Mouse (Mus musculus) lung, embryonic 16.5 days (tissue): ENCODE measurements around the gene Bend6. TPM values are rescaled to one million over a fixed set of nuclear protein-coding genes. Genes with fewer than 3 reads are reported as not detected.

Source experiments
- ATAC-seq: fragments of 200-750 bp; cut with Nextera tagmentation; 2 replicates; pipeline ENCODE4 v1.8.0; 2017; ENCODE audit warnings: low read depth, mild to moderate bottlenecking, moderate library complexity
- H3K27ac ChIP-seq: fragments of 300-500 bp; sonication (generic); 2 replicates; pipeline ENCODE4 v1.5.1; 2014; ENCODE audit warnings: mild to moderate bottlenecking, control low read depth, low read length
- H3K27me3 ChIP-seq: fragments of 300-500 bp; sonication (generic); 2 replicates; pipeline ENCODE4 v1.6.1; 2014; ENCODE audit warnings: low read depth, low read length, mixed read lengths; ENCODE audit not compliant: control insufficient read depth, insufficient read depth
- H3K36me3 ChIP-seq: fragments of 300-500 bp; sonication (generic); 2 replicates; pipeline ENCODE4 v1.6.1; 2014; ENCODE audit warnings: low read length; ENCODE audit not compliant: control insufficient read depth, insufficient read depth
- H3K4me1 ChIP-seq: fragments of 300-500 bp; sonication (generic); replicated peaks from 2 replicates; pipeline ENCODE4 v1.6.1; 2014; ENCODE audit warnings: low read length, mixed read lengths; ENCODE audit not compliant: control insufficient read depth, insufficient read depth
- H3K4me2 ChIP-seq: fragments of 300-500 bp; sonication (generic); 2 replicates; pipeline ENCODE4 v1.6.1; 2014; ENCODE audit warnings: low read depth, low read length, control low read depth
- H3K4me3 ChIP-seq: fragments of 300-500 bp; sonication (generic); 2 replicates; pipeline ENCODE4 v1.5.1; 2014; ENCODE audit warnings: mild to moderate bottlenecking, low read length, control low read depth
- H3K9ac ChIP-seq: fragments of 300-500 bp; sonication (generic); 2 replicates; pipeline ENCODE4 v1.6.1; 2014; ENCODE audit warnings: low read length, control low read depth
- H3K9me3 ChIP-seq: fragments of 300-500 bp; sonication (generic); 2 replicates; pipeline ENCODE4 v1.6.1; 2016; ENCODE audit warnings: low read length; ENCODE audit not compliant: control insufficient read depth
- WGBS: fragments of 180-500 bp; shearing (Covaris S2); extraction: QIAGEN DNeasy Blood & Tissue Kit; methylation state at CpG from one replicate; pipeline ENCODE4 v1.1.7; 2014; 5-methylcytosine and 5-hydroxymethylcytosine counted together
- polyA plus RNA-seq: library from polyadenylated mRNA; unstranded; fragments of >200 nt; fragmentation: Nextera tagmentation; extraction: Ambion mirVana; gene quantifications from 2 replicates; pipeline ENCODE4 v1.2.1, GENCODE M21; 2015

Gene Bend6
- polyA plus RNA-seq, 1 experiment from 2014 or later, result 0.41 TPM

- Histone ChIP-seq H3K9me3 (no peaks in the 10 kb centered on the region), H3K4me2 (no peak overlapping the region), H3K4me3 (no peak overlapping the region), H3K9ac (no peak overlapping the region), H3K4me1 (no peaks in the 10 kb centered on the region), H3K27me3 (no peaks in the 10 kb centered on the region), H3K27ac (no peak overlapping the region), H3K36me3 (no peaks in the 10 kb centered on the region)
- WGBS, result 89% methylated on average over 5 of the region's 5 CpGs
- ATAC-seq, result no peak
These were observed 8.9 kb upstream of the Bend6 start for GRCm38 (mm10) chr1:33916554-33916953.

- Histone ChIP-seq H3K36me3 (no peaks in the 10 kb centered on the region), H3K4me1 (peaks cover 5% of the 10 kb centered on the region), H3K4me2 (no peak overlapping the region), H3K9me3 (no peaks in the 10 kb centered on the region), H3K27me3 (peaks cover 28% of the 10 kb centered on the region), H3K9ac (no peak overlapping the region), H3K4me3 (no peak overlapping the region), H3K27ac (no peak overlapping the region)
- WGBS, result 70% methylated on average over 8 of the region's 8 CpGs
- no peak for ATAC-seq
These were observed 4.0 kb upstream of the Bend6 start for GRCm38 (mm10) chr1:33911589-33911988.

DNA sequence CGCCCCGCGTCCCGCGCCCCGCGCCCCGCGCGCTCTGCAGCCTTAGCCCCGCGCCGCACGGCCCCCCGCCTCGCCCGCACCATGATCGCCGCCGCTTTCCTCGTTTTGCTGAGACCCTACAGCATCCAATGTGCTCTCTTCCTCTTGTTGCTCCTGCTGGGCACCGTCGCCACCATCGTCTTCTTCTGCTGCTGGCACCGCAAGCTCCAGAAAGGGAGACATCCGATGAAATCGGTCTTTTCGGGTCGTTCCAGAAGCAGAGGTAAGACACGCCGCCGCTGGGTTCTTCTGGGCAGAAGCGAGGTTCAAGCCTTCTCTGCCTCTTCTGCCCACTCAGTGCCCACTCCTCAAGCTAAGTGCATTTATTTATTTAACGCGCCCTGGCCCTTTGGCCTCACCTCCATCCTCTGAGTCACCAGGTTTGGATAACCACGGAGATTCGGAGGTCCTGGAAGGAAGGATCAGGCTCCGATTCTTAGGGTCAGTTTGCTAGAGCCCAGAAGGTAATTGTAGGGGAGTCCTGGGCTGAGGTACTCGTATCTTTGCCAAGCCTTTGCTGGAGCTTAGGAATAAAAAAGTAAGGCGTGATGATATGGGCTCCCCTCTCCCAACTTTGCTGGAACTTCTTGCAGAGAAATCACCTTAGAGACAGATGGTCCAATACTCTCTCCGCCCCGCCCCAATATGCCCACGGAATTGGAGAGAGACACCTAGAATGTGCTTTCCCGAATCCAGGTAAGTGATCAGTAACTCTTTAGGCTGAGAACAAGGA is 761 bp upstream of the Bend6 start, which contains the start of gene Dst:
TSS of gene Dst (plus strand) at position 35 of the 772 bp plus-strand sequence.
- no peaks in the 10 kb centered on the region for H3K36me3 ChIP-seq
- ATAC-seq, result no peak; the same call in 1 of the 2 replicates
- peak within 1 kb of the TSS; percentile 59 for H3K9ac ChIP-seq
- H3K27me3 ChIP-seq, result peaks cover 41% of the 10 kb centered on the region
- H3K4me2 ChIP-seq, result peak within 1 kb of the TSS; percentile 99
- H3K9me3 ChIP-seq, result no peaks in the 10 kb centered on the region
- peaks cover 5% of the 10 kb centered on the region for H3K4me1 ChIP-seq
- peak within 1 kb of the TSS; percentile 66 for H3K4me3 ChIP-seq
- H3K27ac ChIP-seq, result no peak within 1 kb of the TSS
- whole genome bisulfite sequencing, result 2% methylated on average over 33 of the region's 44 CpGs

- Histone ChIP-seq H3K27me3 (peaks cover 41% of the 10 kb centered on the region), H3K4me3 (peak overlapping the region; percentile 66), H3K9me3 (no peaks in the 10 kb centered on the region), H3K36me3 (no peaks in the 10 kb centered on the region), H3K27ac (no peak overlapping the region), H3K4me1 (peaks cover 5% of the 10 kb centered on the region), H3K4me2 (peak overlapping the region; percentile 99), H3K9ac (no peak overlapping the region)
- no peak for ATAC-seq
- 2% methylated on average over 20 of the region's 20 CpGs for WGBS
These were observed 689 bp downstream of the Bend6 start for GRCm38 (mm10) chr1:33906927-33907326.

GRCm38 (mm10) chr1:33906216-33906615 is 1.4 kb downstream of the Bend6 start:
- no peak overlapping the region for H3K9ac ChIP-seq
- H3K4me1 ChIP-seq, result peaks cover 5% of the 10 kb centered on the region
- H3K27ac ChIP-seq, result no peak overlapping the region
- no peak overlapping the region for H3K4me3 ChIP-seq
- ATAC-seq, result no peak
- 22% methylated on average over 10 of the region's 10 CpGs for WGBS
- H3K36me3 ChIP-seq, result no peaks in the 10 kb centered on the region
- no peaks in the 10 kb centered on the region for H3K9me3 ChIP-seq
- H3K4me2 ChIP-seq, result no peak overlapping the region
- H3K27me3 ChIP-seq, result peaks cover 41% of the 10 kb centered on the region

GRCm38 (mm10) chr1:33903587-33903986 is 4.0 kb downstream of the Bend6 start:
- H3K4me1 ChIP-seq, result peaks cover 3% of the 10 kb centered on the region
- 30% methylated on average over 9 of the region's 9 CpGs for WGBS
- H3K4me2 ChIP-seq, result peak overlapping the region; percentile 23; the same call in 1 of the 2 replicates
- H3K36me3 ChIP-seq, result no peaks in the 10 kb centered on the region
- no peaks in the 10 kb centered on the region for H3K9me3 ChIP-seq
- H3K27me3 ChIP-seq, result peaks cover 30% of the 10 kb centered on the region
- H3K4me3 ChIP-seq, result no peak overlapping the region
- H3K9ac ChIP-seq, result no peak overlapping the region
- ATAC-seq, result no peak
- no peak overlapping the region for H3K27ac ChIP-seq

DNA sequence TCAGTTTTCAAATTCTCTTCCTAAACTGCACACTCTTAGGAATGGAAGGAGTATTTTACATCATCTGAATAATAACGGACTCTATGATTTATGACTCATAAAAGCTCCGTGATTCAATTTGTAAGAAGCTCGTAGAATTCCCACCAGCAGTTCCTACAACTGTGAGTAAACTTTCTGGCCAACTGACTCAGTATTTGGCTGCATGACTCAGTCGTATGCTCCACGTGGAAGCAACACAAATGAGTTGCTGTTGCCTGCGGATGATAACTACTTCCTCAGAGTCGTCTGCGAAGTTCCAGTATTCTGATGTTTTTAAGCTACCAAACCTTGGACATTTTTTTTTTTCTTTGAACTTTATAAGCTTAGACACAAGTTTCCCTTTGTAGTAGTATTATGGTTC is 7.4 kb downstream of the Bend6 start:
- Histone ChIP-seq H3K4me2 (no peak overlapping the region), H3K9me3 (no peaks in the 10 kb centered on the region), H3K27me3 (peaks cover 5% of the 10 kb centered on the region; the same call in 1 of the 2 replicates), H3K4me3 (no peak overlapping the region), H3K4me1 (no peaks in the 10 kb centered on the region), H3K9ac (no peak overlapping the region), H3K27ac (no peak overlapping the region), H3K36me3 (no peaks in the 10 kb centered on the region)
- no peak for ATAC-seq
- WGBS, result 71% methylated on average over 8 of the region's 8 CpGs

- Histone ChIP-seq H3K27me3 (no peaks in the 10 kb centered on the region), H3K4me2 (no peak overlapping the region), H3K27ac (no peak overlapping the region), H3K9me3 (no peaks in the 10 kb centered on the region), H3K4me3 (no peak overlapping the region), H3K4me1 (no peaks in the 10 kb centered on the region), H3K36me3 (no peaks in the 10 kb centered on the region), H3K9ac (no peak overlapping the region)
- WGBS, result 89% methylated on average over 6 of the region's 6 CpGs
- no peak for ATAC-seq
These were observed 9.2 kb downstream of the Bend6 start for GRCm38 (mm10) chr1:33898373-33898772.

- 75% methylated on average over 11 of the region's 11 CpGs for WGBS
- H3K27me3 ChIP-seq, result no peaks in the 10 kb centered on the region
- H3K4me1 ChIP-seq, result no peaks in the 10 kb centered on the region
- H3K4me2 ChIP-seq, result no peak overlapping the region
- H3K4me3 ChIP-seq, result no peak overlapping the region
- no peaks in the 10 kb centered on the region for H3K36me3 ChIP-seq
- no peak overlapping the region for H3K9ac ChIP-seq
- no peaks in the 10 kb centered on the region for H3K9me3 ChIP-seq
- ATAC-seq, result no peak
- H3K27ac ChIP-seq, result no peak overlapping the region
These were observed 10.2 kb downstream of the Bend6 start for GRCm38 (mm10) chr1:33897426-33897825.
